ENCODE assay signal across 8 mouse cellular contexts in the genomic region with DNA sequence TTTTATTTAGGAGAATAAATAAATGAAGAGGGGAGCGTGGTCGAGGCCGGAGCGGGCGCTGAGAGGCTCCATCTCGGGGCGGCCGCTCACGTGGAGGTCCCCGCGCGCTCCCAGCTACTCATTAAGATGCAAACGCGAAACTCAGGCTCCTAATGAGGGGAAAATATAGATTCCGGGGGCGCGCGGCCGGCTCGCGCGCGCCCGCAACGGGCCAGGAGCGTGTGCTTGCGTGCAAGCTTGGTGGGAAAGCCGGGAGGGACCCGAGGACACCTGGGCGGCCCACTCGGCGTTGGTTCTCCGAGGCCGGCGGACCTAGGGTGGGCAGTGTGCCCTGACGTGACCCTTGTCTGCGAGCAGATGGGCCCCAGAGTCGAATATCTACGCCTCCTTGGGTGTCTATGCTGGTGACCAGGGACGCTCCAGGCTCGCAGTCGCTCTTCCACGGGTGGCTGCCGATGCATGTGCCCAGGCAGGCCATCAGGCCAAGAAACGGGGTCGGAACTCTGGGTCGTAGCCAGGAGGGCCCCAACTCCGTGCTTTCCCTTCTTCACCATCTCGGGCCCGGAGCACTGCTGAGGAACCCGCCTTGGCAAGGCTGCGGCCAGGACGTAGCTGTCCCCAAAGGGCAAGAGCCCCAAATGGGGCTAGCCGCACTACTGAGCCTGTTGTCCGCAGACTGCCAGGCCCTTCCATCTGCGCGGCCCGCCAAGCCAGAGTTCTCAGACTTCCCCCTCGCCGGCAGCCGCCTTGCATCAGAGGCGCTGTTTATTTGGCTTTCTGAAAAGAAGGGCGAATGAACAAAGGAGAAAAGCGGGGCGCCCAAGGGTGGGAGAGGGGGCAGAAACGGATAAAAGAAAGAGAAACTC. TPM values are rescaled to one million over a fixed set of nuclear protein-coding genes. Genes with fewer than 3 reads are reported as not detected.
DNase-seq lines count a peak whose midpoint lies in the region.

No protein-coding gene starts in this region.

- peaks cover 21% of the 10 kb centered on the region for H3K27me3 ChIP-seq in hindbrain, embryonic 10.5 days (ENCODE audit: insufficient read depth, poor library complexity, severe bottlenecking)

- H3K4me1 ChIP-seq in hindbrain, embryonic 10.5 days (replicated peaks), result peaks cover 70% of the 10 kb centered on the region

- DNase-seq in MN1 (ENCODE audit: low spot score), result peak; percentile 63
- peak; percentile 78 for DNase-seq in cerebellum, adult 8-10 months
- peak; percentile 52 to 63 for DNase-seq in frontal cortex, adult 2 months (ENCODE audit: extremely low spot score in 1 of 2, low spot score in 1 of 2)
- DNase-seq in hindbrain, embryonic 10.5 days (ENCODE audit: low spot score), result peak; percentile 78
- DNase-seq in layer of hippocampus, postnatal 14 days (ENCODE audit: low spot score in 2 of 2), result peak; percentile 76 to 85
- DNase-seq in lung, postnatal 14 days, result peak; percentile 71
- peak; percentile 70 for DNase-seq in retina, embryonic 14.5 days (ENCODE audit: low spot score)
- DNase-seq in thymus, postnatal 36 days, result peak; percentile 68 to 69

- H3K4me3 ChIP-seq in hindbrain, embryonic 10.5 days, result peak overlapping the region; percentile 77

- H3K9me3 ChIP-seq in hindbrain, embryonic 10.5 days, result no peaks in the 10 kb centered on the region

- peaks cover 11% of the 10 kb centered on the region for H3K36me3 ChIP-seq in hindbrain, embryonic 10.5 days

- peak overlapping the region; percentile 98 for H3K27ac ChIP-seq in hindbrain, embryonic 10.5 days

- under 1% methylated on average over 66 of the region's 66 CpGs for WGBS in hindbrain, embryonic 10.5 days

RNA-seq across cellular contexts. Expression of gene Tle3, which starts 1.0 kb away (rescaled TPM):
- polyA plus RNA-seq in frontal cortex, adult 2 months (2012; rRNA removed), result 48.1 and 53.7 TPM in 2 replicates
- polyA plus RNA-seq in hindbrain, embryonic 10.5 days (2016; fragmentation: Nextera tagmentation; extraction: Ambion mirVana), result 47.4 and 56.0 TPM in 2 replicates
- 10 to 100 TPM; 73.5 to 77.2 TPM for total RNA-seq in layer of hippocampus, postnatal 14 days (2021)

Comparison
In these comparisons a context has a peak if more than half of its experiments do, and no peak if none do; other contexts are left out.
1. Peak in every context shown above with its lines: DNase-seq, H3K4me3 ChIP-seq and H3K27ac ChIP-seq.